In genomic region chr13:8108701-8109100, GRCm38 (mm10) we compare ENCODE assay signal across 18 mouse cellular contexts.
DNase-seq lines count a peak whose midpoint lies in the region; TF ChIP-seq lines count a peak whose summit lies in the region.
"Had no signal": no experiment of that assay in that cellular context is flagged by ENCODE, and none has a peak within 500 bp of the region (broad histone marks: within the 10 kb centered on the region; RNA-seq: fewer than 3 reads in every experiment).

No protein-coding gene starts in this region.

- H3K4me3 ChIP-seq in ES-E14 (ENCODE audit: insufficient read depth in 1 of 2, low read depth in 1 of 2, low read length in 2 of 2, poor library complexity in 1 of 2, severe bottlenecking in 1 of 2), result no peak overlapping the region
- H3K4me3 ChIP-seq: embryonic facial prominence, embryonic 10.5 days; embryonic facial prominence, embryonic 12.5 days; forebrain, embryonic 13.5 days; forebrain, embryonic 15.5 days had no signal

- no peaks in the 10 kb centered on the region for H3K9me3 ChIP-seq in ES-E14 (ENCODE audit: control insufficient read depth, insufficient read depth, low read depth, low read length)
- H3K9me3 ChIP-seq: embryonic facial prominence, embryonic 10.5 days; embryonic facial prominence, embryonic 12.5 days; forebrain, embryonic 13.5 days; forebrain, embryonic 15.5 days had no signal

- no peak overlapping the region for H3K27ac ChIP-seq in ES-E14 (ENCODE audit: insufficient read depth, low read depth, low read length, poor library complexity, severe bottlenecking)
- H3K27ac ChIP-seq: embryonic facial prominence, embryonic 10.5 days; embryonic facial prominence, embryonic 12.5 days; forebrain, embryonic 13.5 days; forebrain, embryonic 15.5 days had no signal

- H3K36me3 ChIP-seq in ES-E14 (ENCODE audit: control insufficient read depth, insufficient read depth, low read length, poor library complexity, severe bottlenecking), result no peaks in the 10 kb centered on the region
- H3K36me3 ChIP-seq: embryonic facial prominence, embryonic 10.5 days; embryonic facial prominence, embryonic 12.5 days; forebrain, embryonic 15.5 days had no signal

- no peak overlapping the region for H3K9ac ChIP-seq in ES-E14 (ENCODE audit: insufficient read depth, low read depth, low read length, poor library complexity, severe bottlenecking)
- H3K9ac ChIP-seq: embryonic facial prominence, embryonic 12.5 days; forebrain, embryonic 13.5 days; forebrain, embryonic 15.5 days; forebrain, postnatal 0 days had no signal

- H3K4me1 ChIP-seq in ES-E14 (ENCODE audit: control insufficient read depth in 2 of 2, insufficient read depth in 2 of 2, low read length in 2 of 2, poor library complexity in 1 of 2), result no peaks in the 10 kb centered on the region
- H3K4me1 ChIP-seq: embryonic facial prominence, embryonic 10.5 days; embryonic facial prominence, embryonic 12.5 days; forebrain, embryonic 13.5 days; forebrain, embryonic 15.5 days had no signal

- in situ Hi-C loops in ES-E14 (cut with MboI; ENCODE audit: low sequenced_read_pairs in 2 of 2, unreplicated experiment in 2 of 2), result no loop called here

- DNase-seq in ES-E14 (ENCODE audit: low read depth, low spot score) (peak; percentile 1), R1 (ENCODE audit: low read depth, low spot score) (peak; percentile 68)
- no peak for DNase-seq in yolk sac, embryonic 10.5 days (ENCODE audit: low spot score)
- DNase-seq in right cerebral cortex, postnatal 10 days (ENCODE audit: low spot score in 2 of 2), result no peak
- no peak for DNase-seq in gastrocnemius, adult 8-10 months (ENCODE audit: low spot score in 2 of 2)
- DNase-seq: adrenal gland, adult 8-10 months; adrenal gland, postnatal 14 days; adrenal gland, postnatal 36 days; cerebellum, adult 11-12 months; cerebellum, adult 2 months; cerebellum, adult 9-10 months; cerebellum, postnatal 10 days; cerebellum, postnatal 25 days; forebrain, postnatal 0 days had no signal

TF ChIP-seq in ES-E14, 5 proteins besides CTCF, POLR2A, EP300 and RAD21:
- TF ChIP-seq CHD2 (IDR thresholded peaks at IDR 0.05; ENCODE audit: low read depth, low read length), result no peak
- TF ChIP-seq MAFK (IDR thresholded peaks at IDR 0.05; ENCODE audit: insufficient read depth, low read depth, low read length), result no peak
- TF ChIP-seq ZNF384 (IDR thresholded peaks at IDR 0.05; ENCODE audit: low read depth, low read length), result no peak
- no peak for TF ChIP-seq ZC3H11A (IDR thresholded peaks at IDR 0.05; ENCODE audit: borderline replicate concordance, low read depth, low read length)
- no peak for TF ChIP-seq HCFC1 (IDR thresholded peaks at IDR 0.05; ENCODE audit: borderline replicate concordance, insufficient read depth, low read length)

Comparison
In these comparisons a context has a peak if more than half of its experiments do, and no peak if none do; other contexts are left out.
1. DNase-seq: peak in ES-E14 (single experiment) and R1 (single experiment); none in yolk sac, embryonic 10.5 days (single experiment), right cerebral cortex, postnatal 10 days (0 of 2) and gastrocnemius, adult 8-10 months (0 of 2).